Mouse (Mus musculus) embryonic fibroblast, embryonic 13.5 days (primary cell): Measurements from ENCODE around the gene Mamstr.

Experiments used
- CTCF ChIP-seq: IDR thresholded peaks from 2 replicates; pipeline ENCODE4 v1.5.1; 2011; ENCODE audit warnings: mild to moderate bottlenecking, control low read depth, low read length, moderate library complexity, borderline replicate concordance; ENCODE audit not compliant: insufficient read depth
- POLR2A ChIP-seq: IDR thresholded peaks from 2 replicates; pipeline ENCODE4 v1.6.1; 2011; ENCODE audit warnings: low read depth, mild to moderate bottlenecking, control low read depth, low read length, moderate library complexity

DNA sequence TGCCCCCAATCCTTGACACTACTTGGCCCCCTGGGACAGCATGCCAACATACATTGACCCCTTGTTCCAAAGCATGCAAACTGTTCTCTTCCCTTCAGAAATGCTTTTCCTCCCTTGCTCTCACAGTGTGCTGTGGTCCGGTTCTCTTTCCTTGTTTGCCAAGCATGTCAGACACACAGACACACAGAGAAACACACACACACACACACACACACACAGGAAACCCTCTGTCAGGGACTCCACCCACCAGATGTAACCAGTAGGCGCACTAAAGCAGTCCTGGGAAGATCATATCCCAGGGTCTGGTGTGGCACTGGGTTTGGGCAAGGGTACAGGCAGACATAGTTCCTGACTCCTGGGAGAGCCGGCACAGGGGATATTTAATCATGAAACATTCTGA is 47.1 kb downstream of the Mamstr start:
- no peak for TF ChIP-seq CTCF
- TF ChIP-seq POLR2A, result no peak
